Mouse (Mus musculus): Measurements from ENCODE around the gene Pde7b. TPM values are rescaled to one million over a fixed set of nuclear protein-coding genes. Genes with fewer than 3 reads are reported as not detected.
A peak's percentile ranks its signal among the peaks of the same experiment; 100 is the strongest.

Gene Pde7b
- total and polyA plus RNA-seq, 2 experiments from 2014 or later = 3.3 to 6.0 TPM

DNA sequence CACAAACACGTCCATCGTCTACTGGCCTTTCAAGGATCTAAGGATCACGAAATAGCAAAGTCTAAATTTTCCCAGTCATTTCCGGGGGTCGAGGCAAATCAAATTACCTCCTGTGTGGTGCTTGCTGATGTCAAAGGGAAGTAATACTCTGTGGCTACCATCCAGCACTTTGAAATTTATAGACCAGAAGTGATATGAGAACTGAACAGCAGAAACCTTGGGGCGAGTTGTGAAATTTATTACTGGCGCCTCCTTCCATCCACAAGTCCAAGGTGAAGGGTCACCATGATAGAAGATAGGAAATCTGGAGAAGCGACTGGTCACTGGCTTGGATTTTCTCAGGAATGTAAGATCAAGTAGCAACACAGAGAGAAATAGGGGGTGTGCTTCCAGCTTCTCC, 246.4 kb downstream of the Pde7b start:
- H3K4me2 ChIP-seq (ENCODE audit: low read depth, low read length, poor library complexity, severe bottlenecking) = no peak overlapping the region
- WGBS = 93% methylated on average over 8 of the region's 8 CpGs
- ATAC-seq (ENCODE audit: low FRiP score) = no peak
- no peak overlapping the region for H3K27ac ChIP-seq (ENCODE audit: low read depth, low read length)
- DNase-seq (ENCODE audit: low spot score) = no peak
- no peak overlapping the region for H3K9ac ChIP-seq (replicated peaks; ENCODE audit: low read length, poor library complexity, severe bottlenecking)
- no peaks in the 10 kb centered on the region for H3K9me3 ChIP-seq (ENCODE audit: low read length)
- H3K4me3 ChIP-seq (ENCODE audit: low read depth, low read length) = no peak overlapping the region
- no peak for TF ChIP-seq CTCF (IDR thresholded peaks at IDR 0.05)
- H3K4me1 ChIP-seq (ENCODE audit: insufficient read depth, low read length) = peaks cover 5% of the 10 kb centered on the region; the same call in 1 of the 2 replicates
- H3K27me3 ChIP-seq (ENCODE audit: insufficient read depth, low read length) = no peaks in the 10 kb centered on the region
- H3K36me3 ChIP-seq (ENCODE audit: insufficient read depth, low read length) = no peaks in the 10 kb centered on the region

DNA sequence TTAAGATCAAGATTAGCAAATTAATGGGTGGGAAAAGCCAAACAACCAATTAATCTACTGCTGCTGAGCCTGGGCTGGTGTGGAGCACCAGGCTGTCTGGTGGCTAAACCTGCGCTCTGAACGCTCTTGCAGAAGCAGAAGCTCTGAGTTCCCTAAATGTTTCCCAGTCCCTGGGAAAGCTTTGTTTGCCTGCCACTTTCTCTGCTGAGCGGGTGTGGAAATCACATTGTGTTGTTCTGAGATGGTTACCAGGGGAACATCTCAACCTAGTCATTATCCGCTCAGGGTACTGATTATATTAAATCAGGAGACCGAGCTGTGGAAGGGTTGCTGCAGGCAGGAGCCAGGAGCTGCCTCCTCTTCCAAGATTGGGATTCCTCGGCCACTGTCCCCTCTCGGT, 250.0 kb downstream of the Pde7b start:
- Histone ChIP-seq H3K36me3 (ENCODE audit: insufficient read depth, low read length) (no peaks in the 10 kb centered on the region), H3K4me3 (ENCODE audit: low read depth, low read length) (no peak overlapping the region), H3K4me2 (ENCODE audit: low read depth, low read length, poor library complexity, severe bottlenecking) (no peak overlapping the region), H3K27ac (ENCODE audit: low read depth, low read length) (peak overlapping the region; percentile 34), H3K4me1 (ENCODE audit: insufficient read depth, low read length) (peaks cover 5% of the 10 kb centered on the region; the same call in 1 of the 2 replicates), H3K9ac (replicated peaks; ENCODE audit: low read length, poor library complexity, severe bottlenecking) (no peak overlapping the region), H3K27me3 (ENCODE audit: insufficient read depth, low read length) (no peaks in the 10 kb centered on the region), H3K9me3 (ENCODE audit: low read length) (no peaks in the 10 kb centered on the region)
- DNase-seq (ENCODE audit: low spot score) (peak; percentile 21), ATAC-seq (ENCODE audit: low FRiP score) (no peak)
- TF ChIP-seq CTCF (IDR thresholded peaks at IDR 0.05) = no peak
- 21% methylated on average over 7 of the region's 7 CpGs for WGBS

DNA sequence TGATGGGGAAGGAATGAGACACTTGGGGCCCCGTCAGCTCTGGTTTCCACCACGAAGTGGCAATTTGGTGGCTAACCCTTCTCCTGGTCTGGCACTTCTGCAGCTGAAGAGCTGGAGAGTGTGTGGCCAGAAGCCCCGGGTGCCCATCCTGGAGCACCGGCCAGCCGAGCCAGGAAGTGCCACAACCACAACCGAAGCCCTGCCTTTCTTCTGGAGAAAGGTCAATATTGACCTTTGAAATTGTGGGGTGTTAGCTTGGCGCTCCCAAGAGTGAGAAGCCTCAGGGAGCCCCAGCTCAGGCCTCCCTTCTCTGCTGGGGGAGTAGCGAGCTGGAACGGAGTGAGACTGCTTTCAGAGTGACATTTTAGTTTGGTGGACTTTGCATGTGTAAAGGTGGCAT, 250.8 kb downstream of the Pde7b start:
- WGBS = 78% methylated on average over 9 of the region's 9 CpGs
- no peak for ATAC-seq (ENCODE audit: low FRiP score)

DNA sequence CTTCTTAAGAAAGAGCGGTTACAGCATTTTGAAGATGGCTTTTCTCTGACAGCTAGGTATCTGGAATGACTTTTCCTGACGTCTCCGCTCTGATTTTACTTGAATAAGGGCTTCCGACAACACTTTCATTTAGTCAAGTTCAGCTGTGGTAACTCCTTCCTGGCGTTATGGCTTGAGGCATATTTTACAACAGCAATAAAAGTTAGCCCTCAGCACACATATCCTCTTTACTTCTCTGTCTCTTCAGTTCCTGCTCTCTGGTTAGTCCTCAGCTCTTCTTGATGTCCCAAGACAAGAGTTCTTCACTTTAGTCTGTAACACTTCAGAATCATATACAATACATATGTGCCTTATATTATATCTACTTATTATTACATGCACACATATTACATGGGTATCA, 251.4 kb downstream of the Pde7b start:
- no peaks in the 10 kb centered on the region for H3K27me3 ChIP-seq (ENCODE audit: insufficient read depth, low read length)
- no peak for TF ChIP-seq CTCF (IDR thresholded peaks at IDR 0.05)
- H3K36me3 ChIP-seq (ENCODE audit: insufficient read depth, low read length) = no peaks in the 10 kb centered on the region
- H3K4me2 ChIP-seq (ENCODE audit: low read depth, low read length, poor library complexity, severe bottlenecking) = no peak overlapping the region
- peaks cover 5% of the 10 kb centered on the region; the same call in 1 of the 2 replicates for H3K4me1 ChIP-seq (ENCODE audit: insufficient read depth, low read length)
- H3K27ac ChIP-seq (ENCODE audit: low read depth, low read length) = no peak overlapping the region
- H3K9ac ChIP-seq (replicated peaks; ENCODE audit: low read length, poor library complexity, severe bottlenecking) = no peak overlapping the region
- H3K4me3 ChIP-seq (ENCODE audit: low read depth, low read length) = no peak overlapping the region
- H3K9me3 ChIP-seq (ENCODE audit: low read length) = no peaks in the 10 kb centered on the region
- WGBS = 91% methylated on average over 5 of the region's 5 CpGs
- DNase-seq (ENCODE audit: low spot score) (no peak), ATAC-seq (ENCODE audit: low FRiP score) (no peak)

More for the DNA sequence above, 250.8 kb downstream of the Pde7b start:
- H3K36me3 ChIP-seq (ENCODE audit: insufficient read depth, low read length) = no peaks in the 10 kb centered on the region
- H3K4me2 ChIP-seq (ENCODE audit: low read depth, low read length, poor library complexity, severe bottlenecking) = no peak overlapping the region
- DNase-seq (ENCODE audit: low spot score) = no peak
- H3K27ac ChIP-seq (ENCODE audit: low read depth, low read length) = no peak overlapping the region
- no peak overlapping the region for H3K4me3 ChIP-seq (ENCODE audit: low read depth, low read length)
- no peaks in the 10 kb centered on the region for H3K9me3 ChIP-seq (ENCODE audit: low read length)
- H3K4me1 ChIP-seq (ENCODE audit: insufficient read depth, low read length) = peaks cover 5% of the 10 kb centered on the region; the same call in 1 of the 2 replicates
- H3K9ac ChIP-seq (replicated peaks; ENCODE audit: low read length, poor library complexity, severe bottlenecking) = no peak overlapping the region
- TF ChIP-seq CTCF (IDR thresholded peaks at IDR 0.05) = no peak
- no peaks in the 10 kb centered on the region for H3K27me3 ChIP-seq (ENCODE audit: insufficient read depth, low read length)

DNA sequence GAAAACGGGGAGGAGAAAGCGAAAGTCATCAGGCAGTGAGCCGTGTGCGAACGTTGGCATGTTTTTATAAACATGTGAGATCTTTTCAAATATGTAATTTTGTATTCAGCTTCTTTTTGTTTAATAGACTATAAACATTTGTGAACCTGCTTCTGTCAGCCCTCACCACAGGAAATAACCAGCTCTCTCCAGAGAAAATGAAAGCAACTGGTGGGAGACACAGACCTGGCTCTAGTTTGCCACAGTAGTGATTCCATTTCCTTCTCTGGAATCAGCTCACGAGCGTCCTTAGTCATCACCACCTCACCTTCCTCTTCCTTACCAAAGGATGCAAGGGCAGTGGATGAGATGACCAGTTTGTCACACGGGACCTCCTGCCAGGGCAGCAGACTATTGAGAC, 252.9 kb downstream of the Pde7b start:
- no peak for DNase-seq (ENCODE audit: low spot score)
- TF ChIP-seq CTCF (IDR thresholded peaks at IDR 0.05) = no peak
- 83% methylated on average over 8 of the region's 8 CpGs for WGBS

DNA sequence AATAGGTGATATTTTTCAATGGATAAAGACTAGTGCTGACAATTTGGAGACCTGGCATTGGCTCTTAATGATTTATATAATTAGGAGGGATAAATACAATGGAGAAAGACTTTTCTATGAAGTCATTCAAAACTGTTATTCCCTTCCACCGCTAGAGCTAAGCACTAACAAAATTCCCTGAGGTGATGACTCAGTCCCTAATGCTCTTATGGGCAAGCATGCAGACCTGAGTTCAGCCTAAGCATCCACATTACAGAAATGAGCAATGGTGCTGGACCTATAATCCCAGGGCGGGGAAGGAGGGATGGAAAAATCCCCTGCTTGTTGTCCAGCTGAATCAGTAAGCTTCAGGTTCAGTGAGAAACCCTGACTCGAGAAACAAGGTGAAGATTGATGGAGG, 260.2 kb downstream of the Pde7b start:
- 79% methylated on average over 3 of the region's 3 CpGs for WGBS
- H3K4me1 ChIP-seq (ENCODE audit: insufficient read depth, low read length) = no peaks in the 10 kb centered on the region
- H3K4me3 ChIP-seq (ENCODE audit: low read depth, low read length) = no peak overlapping the region
- no peaks in the 10 kb centered on the region for H3K9me3 ChIP-seq (ENCODE audit: low read length)
- TF ChIP-seq CTCF (IDR thresholded peaks at IDR 0.05) = no peak
- no peaks in the 10 kb centered on the region for H3K36me3 ChIP-seq (ENCODE audit: insufficient read depth, low read length)
- no peak overlapping the region for H3K9ac ChIP-seq (replicated peaks; ENCODE audit: low read length, poor library complexity, severe bottlenecking)
- no peak for DNase-seq (ENCODE audit: low spot score)
- H3K27ac ChIP-seq (ENCODE audit: low read depth, low read length) = no peak overlapping the region
- no peak for ATAC-seq (ENCODE audit: low FRiP score)
- H3K27me3 ChIP-seq (ENCODE audit: insufficient read depth, low read length) = no peaks in the 10 kb centered on the region
- H3K4me2 ChIP-seq (ENCODE audit: low read depth, low read length, poor library complexity, severe bottlenecking) = no peak overlapping the region

More for the DNA sequence above, 252.9 kb downstream of the Pde7b start:
- Histone ChIP-seq H3K4me1 (ENCODE audit: insufficient read depth, low read length) (peaks cover 5% of the 10 kb centered on the region; the same call in 1 of the 2 replicates), H3K4me2 (ENCODE audit: low read depth, low read length, poor library complexity, severe bottlenecking) (no peak overlapping the region), H3K27ac (ENCODE audit: low read depth, low read length) (no peak overlapping the region), H3K9ac (replicated peaks; ENCODE audit: low read length, poor library complexity, severe bottlenecking) (no peak overlapping the region), H3K27me3 (ENCODE audit: insufficient read depth, low read length) (no peaks in the 10 kb centered on the region), H3K4me3 (ENCODE audit: low read depth, low read length) (no peak overlapping the region), H3K36me3 (ENCODE audit: insufficient read depth, low read length) (no peaks in the 10 kb centered on the region), H3K9me3 (ENCODE audit: low read length) (no peaks in the 10 kb centered on the region)
- ATAC-seq (ENCODE audit: low FRiP score) = no peak

All from midbrain, postnatal 0 days (tissue).